Mouse (Mus musculus) B cell, adult 2 months (primary cell): ENCODE data around the gene Sh3bp5.
"Not testable (repeated sequence)": the region's sequence is repeated elsewhere in the genome, so short reads cannot be mapped to it uniquely, and the experiment has no call there.

Experiments
- DNase-seq, 2 experiments: peaks; one replicate each; pipeline ENCODE4 v3.0.0; 2022

Sh3bp5 gene

DNA sequence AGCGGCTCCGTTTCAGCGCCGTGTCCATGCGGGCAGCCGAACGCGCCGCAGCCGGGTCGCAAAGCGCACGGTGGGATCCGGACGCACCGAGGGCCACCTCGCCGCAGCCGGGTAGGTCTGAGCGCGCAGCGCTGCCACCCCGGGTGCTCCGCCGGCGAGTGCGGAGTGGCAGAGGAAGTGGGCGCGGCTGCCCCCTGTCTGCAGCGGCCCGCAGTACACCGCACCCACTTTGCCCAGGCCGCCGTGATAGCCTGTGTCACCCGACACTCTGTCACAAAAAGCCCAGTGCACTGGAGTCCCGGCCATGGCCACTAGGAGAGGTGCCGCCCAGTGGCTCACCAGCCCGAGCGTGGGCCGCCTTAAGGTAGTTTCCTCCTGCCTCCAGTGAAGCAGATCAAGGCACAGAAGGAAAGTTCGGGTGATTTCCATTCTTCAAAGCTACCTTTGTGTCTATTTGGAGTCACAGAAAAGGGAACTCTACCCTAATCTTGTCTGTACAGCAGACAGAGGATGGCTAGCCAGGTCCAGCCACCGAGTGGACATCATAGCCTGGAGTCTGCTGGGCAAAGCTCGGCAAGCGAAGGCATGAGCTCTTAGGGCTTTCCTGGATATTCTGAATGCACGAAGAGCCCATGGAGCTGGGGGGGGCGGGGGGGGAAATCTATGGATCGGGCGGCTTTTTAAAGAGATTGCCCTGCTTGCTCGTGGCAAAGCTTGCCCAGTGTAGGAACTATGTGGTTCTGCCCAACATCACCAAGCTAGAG is at the start of gene Sh3bp5:
TSS of gene Sh3bp5 (minus strand) at position 149 of the 764 bp plus-strand sequence.
- peak; percentile 98 for DNase-seq

DNA sequence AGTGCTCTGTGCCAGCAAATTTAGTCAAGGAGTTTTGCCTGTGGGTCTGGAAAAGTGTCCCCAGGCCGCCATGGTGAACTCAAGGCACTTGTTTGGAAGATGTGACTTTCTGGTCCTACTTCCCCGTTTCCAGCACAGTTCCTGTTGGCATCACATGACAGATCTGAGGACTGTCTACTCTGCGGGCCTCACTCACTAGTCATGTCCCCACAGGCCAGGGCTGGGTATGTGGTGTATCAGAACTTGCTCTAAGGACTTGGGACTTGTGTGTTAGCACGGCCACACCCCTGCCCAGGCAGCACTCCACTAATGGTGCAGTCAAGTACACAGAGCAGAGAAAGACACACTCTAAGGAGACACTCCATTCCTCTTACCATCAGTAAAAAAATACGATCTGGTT is 46.5 kb upstream of the Sh3bp5 start:
- no peak for DNase-seq

GRCm38 (mm10) chr14:31473297-31473696 is 37.4 kb upstream of the Sh3bp5 start:
- DNase-seq = peak in 1 of 2 experiments; percentile 14

DNA sequence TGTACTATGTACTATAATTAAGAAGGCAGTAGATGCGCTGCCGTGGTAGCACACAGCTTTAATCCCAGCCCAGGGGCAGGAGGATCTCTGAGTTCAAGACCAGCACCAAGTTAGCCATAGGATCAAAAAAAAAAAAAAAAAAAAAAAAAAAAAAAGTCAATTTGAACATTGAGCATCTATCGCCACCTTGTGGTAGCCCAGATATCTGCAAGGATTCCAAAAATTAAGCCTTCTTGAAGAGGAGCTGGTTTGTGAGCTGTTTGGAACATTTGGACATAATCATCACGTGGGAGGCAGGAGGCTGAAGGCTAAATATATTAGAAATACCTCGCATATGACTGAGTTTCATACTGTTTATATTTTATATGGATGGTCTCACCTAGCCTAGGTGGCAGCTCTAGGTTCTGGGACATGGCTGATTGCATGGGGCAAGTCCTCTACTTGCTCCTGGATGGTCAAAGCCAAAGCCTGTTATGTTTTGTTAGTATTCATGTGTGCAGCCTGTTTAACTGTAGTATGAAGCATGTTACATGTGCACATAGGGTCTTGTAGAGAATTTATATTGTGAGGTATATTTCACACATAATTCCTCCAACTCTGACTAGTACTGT is 36.7 kb upstream of the Sh3bp5 start:
- DNase-seq = peak; percentile 73 to 75

GRCm38 (mm10) chr14:31469711-31470110 is 33.8 kb upstream of the Sh3bp5 start:
- DNase-seq = no peak

- no peak for DNase-seq
Measured at GRCm38 (mm10) chr14:31464176-31464575, 28.3 kb upstream of the Sh3bp5 start.

- no peak for DNase-seq
Measured at GRCm38 (mm10) chr14:31462886-31463285, 27.0 kb upstream of the Sh3bp5 start.

GRCm38 (mm10) chr14:31462226-31462625 is 26.3 kb upstream of the Sh3bp5 start:
- peak; percentile 34 to 38 for DNase-seq

- no peak for DNase-seq
Measured at GRCm38 (mm10) chr14:31458006-31458405, 22.1 kb upstream of the Sh3bp5 start.

DNA sequence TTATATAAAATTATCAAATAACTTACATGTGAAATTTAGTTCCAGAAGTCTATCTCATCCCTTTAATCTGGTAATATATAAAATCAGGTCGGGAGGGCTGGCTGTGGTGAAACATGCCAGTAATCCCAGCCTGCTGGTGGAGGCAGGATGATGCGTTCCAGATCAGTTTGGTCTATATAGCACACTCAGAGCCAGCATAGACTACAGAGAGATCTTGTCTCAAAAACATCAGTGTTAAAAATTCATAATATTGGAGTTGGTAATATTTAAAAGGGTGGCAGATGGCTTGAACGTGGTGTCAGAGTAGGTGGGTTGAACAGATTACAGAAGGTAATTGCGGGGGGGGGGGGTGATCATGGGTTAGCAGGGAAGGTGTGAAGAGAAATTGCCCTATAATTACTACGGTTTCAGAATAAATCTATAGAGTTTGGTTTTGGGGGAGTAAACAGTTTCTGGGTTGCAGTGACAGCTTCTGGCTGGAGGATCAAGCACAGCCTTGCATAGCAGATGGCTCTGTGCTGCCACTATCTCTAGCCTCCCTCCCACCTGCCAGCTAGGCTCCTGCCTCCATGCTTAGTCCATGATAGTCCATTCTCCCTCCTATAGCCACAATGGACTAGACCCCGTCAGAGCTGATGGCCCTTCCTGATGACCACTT is 20.3 kb upstream of the Sh3bp5 start:
- no peak for DNase-seq

DNA sequence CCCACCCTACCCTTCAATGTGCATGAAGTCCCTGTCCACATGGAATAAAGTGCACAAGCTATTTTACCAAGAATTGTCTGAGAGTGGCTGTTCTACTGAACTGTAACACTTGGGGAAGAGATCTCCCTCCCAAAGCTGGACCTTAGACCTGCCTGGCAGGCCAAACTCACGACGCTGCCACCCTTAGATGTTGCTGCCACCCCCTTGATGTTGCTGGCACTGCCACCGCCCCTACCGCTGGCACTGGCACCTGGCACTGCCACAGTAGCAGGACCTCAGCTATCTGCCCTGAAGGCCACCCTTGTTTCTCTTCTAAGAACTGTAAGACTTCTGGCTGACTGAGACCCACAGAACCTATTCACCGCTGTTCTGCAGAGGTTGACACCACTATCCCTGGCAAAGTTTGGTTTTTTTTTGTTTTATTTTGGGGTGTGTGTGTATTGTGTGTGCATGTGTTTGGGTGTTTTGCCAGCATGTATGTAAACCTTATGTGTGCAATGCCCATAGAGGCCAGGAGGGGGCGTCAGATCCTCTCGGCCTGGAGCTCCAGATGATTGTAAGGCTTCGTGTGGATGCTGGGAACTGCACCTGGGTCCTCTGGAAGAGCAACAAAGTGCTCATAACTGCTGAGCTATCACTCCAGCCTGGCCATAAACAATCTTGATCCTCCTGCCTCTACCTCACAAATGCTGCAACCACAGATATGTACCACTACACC is 19.1 kb upstream of the Sh3bp5 start:
- peak; percentile 64 to 65 for DNase-seq

DNA sequence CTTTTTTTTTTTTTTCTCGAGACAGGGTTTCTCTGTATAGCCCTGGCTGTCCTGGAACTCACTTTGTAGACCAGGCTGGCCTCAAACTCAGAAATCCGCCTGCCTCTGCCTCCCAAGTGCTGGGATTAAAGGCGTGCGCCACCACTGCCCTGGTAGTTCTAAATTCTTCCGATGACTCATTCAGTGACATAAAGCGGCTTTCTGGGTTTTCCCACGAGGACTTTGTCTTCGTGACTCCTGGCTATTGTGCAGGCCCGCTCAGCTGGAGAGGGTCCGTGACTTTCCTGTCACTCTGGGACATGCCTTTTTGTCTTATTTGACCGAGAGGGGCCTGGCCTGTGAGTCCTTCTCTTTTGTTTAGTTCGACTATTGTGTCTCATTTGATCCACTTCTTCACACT is 18.1 kb upstream of the Sh3bp5 start:
- DNase-seq = not testable (repeated sequence)

GRCm38 (mm10) chr14:31448994-31449393 is 13.1 kb upstream of the Sh3bp5 start:
- no peak for DNase-seq

- DNase-seq = no peak
Measured at GRCm38 (mm10) chr14:31443616-31444015, 7.7 kb upstream of the Sh3bp5 start.

- DNase-seq = no peak
Measured at GRCm38 (mm10) chr14:31440725-31441124, 4.8 kb upstream of the Sh3bp5 start.

DNA sequence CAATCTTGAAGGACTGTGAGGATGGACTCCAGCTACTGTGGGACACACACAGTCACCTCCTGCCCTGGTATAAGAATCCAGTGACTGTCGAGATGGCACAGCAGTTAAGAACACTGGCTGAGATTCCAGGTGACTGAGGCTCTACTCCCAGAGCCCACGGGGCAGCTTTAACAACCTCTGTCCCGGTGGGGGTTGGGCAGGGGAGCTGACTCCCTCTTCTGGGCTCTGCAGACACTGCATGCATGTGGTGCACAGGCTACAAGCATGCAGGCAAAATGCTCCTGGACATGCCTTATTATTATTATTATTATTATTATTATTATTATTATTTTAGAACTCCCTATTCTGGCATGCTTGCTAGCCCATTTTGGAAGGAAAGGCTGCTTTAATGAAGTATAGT is 4.4 kb upstream of the Sh3bp5 start:
- peak in 1 of 2 experiments; percentile 33 for DNase-seq

GRCm38 (mm10) chr14:31439279-31439678 is 3.4 kb upstream of the Sh3bp5 start:
- DNase-seq = no peak

GRCm38 (mm10) chr14:31437826-31438529 is 2.1 kb upstream of the Sh3bp5 start:
- no peak for DNase-seq

- DNase-seq = peak in 1 of 2 experiments; percentile 34
Measured at GRCm38 (mm10) chr14:31435018-31435915, 611 bp downstream of the Sh3bp5 start.

DNA sequence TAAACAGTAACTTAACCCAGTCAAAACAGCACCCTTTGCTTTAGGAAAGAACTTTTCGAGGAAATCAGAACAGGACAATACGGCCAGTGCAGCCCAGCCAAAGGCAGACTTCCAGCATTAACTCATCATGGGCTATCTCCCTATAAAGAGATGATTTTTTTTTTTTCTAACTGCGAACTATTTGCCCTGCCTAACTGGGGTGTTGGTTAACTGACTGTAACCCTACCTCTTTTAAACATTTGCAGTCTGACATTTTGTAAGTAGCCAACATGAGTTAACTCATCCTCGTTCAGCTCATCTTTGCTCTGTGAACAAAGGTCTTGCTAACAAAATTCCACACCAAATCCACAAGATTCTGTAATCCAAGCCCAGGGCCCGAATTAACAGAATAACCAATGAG is 1.5 kb downstream of the Sh3bp5 start:
- no peak for DNase-seq

DNA sequence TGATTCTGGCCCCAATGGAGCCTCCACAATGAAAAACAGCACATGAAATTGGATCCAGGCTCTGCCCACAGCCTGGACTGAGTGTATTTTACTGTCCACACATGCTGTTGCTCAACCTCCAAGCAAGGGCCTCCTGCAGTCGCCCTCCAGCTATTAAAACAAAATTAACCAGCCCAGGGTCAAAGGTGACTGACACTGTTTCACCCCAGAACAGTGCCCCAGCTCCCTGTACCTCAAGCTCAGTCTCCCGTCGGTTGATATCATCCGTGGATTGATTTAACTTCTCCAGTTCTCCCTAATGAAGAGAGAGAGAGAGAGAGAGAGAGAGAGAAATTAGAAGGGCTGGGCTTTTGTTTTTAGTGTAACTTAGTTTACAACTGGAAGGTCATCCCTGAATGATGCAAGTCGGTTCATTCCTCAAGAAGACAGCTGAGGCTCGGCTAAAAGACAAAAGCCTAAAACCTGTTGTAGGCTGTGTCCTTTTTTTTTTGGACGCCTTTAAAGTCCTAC is 2.0 kb downstream of the Sh3bp5 start:
- DNase-seq = no peak
